8 mouse cellular contexts compared by ENCODE assay signal in genomic region chr10:78752452-78753191, GRCm38 (mm10). TPM values are rescaled to one million over a fixed set of nuclear protein-coding genes. Genes with fewer than 3 reads are reported as not detected.
A peak's percentile ranks its signal among the peaks of the same experiment; 100 is the strongest.
DNase-seq lines count a peak whose midpoint lies in the region; ATAC-seq and TF ChIP-seq lines count a peak whose summit lies in the region.

Gene Ccdc105 (minus strand): TSS chr10:78753065.

- no peaks in the 10 kb centered on the region for H3K4me1 ChIP-seq in liver, adult 2 months (ENCODE audit: control insufficient read depth, insufficient read depth, low read length)
- peaks cover 13% of the 10 kb centered on the region for H3K4me1 ChIP-seq in olfactory bulb, adult 2 months (ENCODE audit: control insufficient read depth, insufficient read depth, low read length)

- peak within 1 kb of the TSS; percentile 24 for H3K9ac ChIP-seq in liver, adult 2 months (ENCODE audit: low read depth, low read length)

- H3K27ac ChIP-seq in liver, adult 2 months (replicated peaks; ENCODE audit: insufficient read depth, low read depth, low read length) = no peak within 1 kb of the TSS
- peak within 1 kb of the TSS; percentile 91 for H3K27ac ChIP-seq in olfactory bulb, adult 2 months (ENCODE audit: insufficient read depth, low read depth, low read length)

- no peak for TF ChIP-seq CTCF in liver, adult 2 months (IDR thresholded peaks at IDR 0.05; ENCODE audit: low read depth, low read length)
- TF ChIP-seq CTCF in olfactory bulb, adult 2 months (IDR thresholded peaks at IDR 0.05; ENCODE audit: insufficient read depth, low read depth, low read length) = no peak

- no peaks in the 10 kb centered on the region for H3K79me2 ChIP-seq in liver, adult 2 months (ENCODE audit: control insufficient read depth, insufficient read depth, low read length)

- peaks cover 6% of the 10 kb centered on the region; the same call in 1 of the 2 replicates for H3K27me3 ChIP-seq in liver, adult 2 months (ENCODE audit: control insufficient read depth, insufficient read depth, low read length)

- peak; percentile 9 for DNase-seq in kidney, adult 18-20 months
- no peak for DNase-seq in kidney, postnatal 25 days
- DNase-seq in embryo, embryonic 10 days (ENCODE audit: low spot score) = peak; percentile 95
- peak; percentile 15 for DNase-seq in gastrocnemius, postnatal 25 days
- DNase-seq in kidney, postnatal 10 days = peak; percentile 59
- no peak for DNase-seq in liver, adult 2 months (ENCODE audit: extremely low read depth, low read depth, low spot score)

- no peak for ATAC-seq in megakaryocyte-erythroid progenitor cell, adult 5-6 weeks (replicated peaks; ENCODE audit: low FRiP score, low TSS enrichment, poor library complexity, severe bottlenecking)

- 3% methylated on average over 61 of the region's 61 CpGs for WGBS in liver, adult 2 months
- under 1% methylated on average over 61 of the region's 61 CpGs for WGBS in olfactory bulb, adult 2 months

- peak within 1 kb of the TSS; percentile 50 for H3K4me3 ChIP-seq in liver, adult 2 months (ENCODE audit: insufficient read depth, low read depth, low read length)
- peak within 1 kb of the TSS; percentile 61 for H3K4me3 ChIP-seq in olfactory bulb, adult 2 months (ENCODE audit: insufficient read depth, low read depth, low read length)

- TF ChIP-seq POLR2A in liver, adult 2 months (IDR thresholded peaks at IDR 0.05; ENCODE audit: extremely low read depth, insufficient read depth, low read length) = no peak
- peak; percentile 94 for TF ChIP-seq POLR2A in olfactory bulb, adult 2 months (IDR thresholded peaks at IDR 0.05; ENCODE audit: insufficient read depth, low read depth, low read length)

- H3K36me3 ChIP-seq in liver, adult 2 months (ENCODE audit: control insufficient read depth, insufficient read depth, low read length) = no peaks in the 10 kb centered on the region

RNA-seq across cellular contexts. Expression of gene Ccdc105, which starts in this region (rescaled TPM):
- total RNA-seq in gastrocnemius, postnatal 25 days (2021) = not detected
- not detected in 2 replicates for total RNA-seq in liver, adult 2 months (2014; rRNA removed)
- not detected in 2 replicates for polyA plus RNA-seq in liver, adult 2 months (2012; rRNA removed)
- not detected in 2 replicates for polyA plus RNA-seq in olfactory bulb, adult 2 months (2012; ENCODE audit: insufficient read depth, insufficient read length, low replicate concordance, missing spikeins)
- not detected in 2 replicates for total RNA-seq in megakaryocyte-erythroid progenitor cell, adult 5-6 weeks (2014; fragmentation: Nextera tagmentation)
- total RNA-seq in megakaryocyte-erythroid progenitor cell, adult 5-6 weeks (2017) = not detected in 2 replicates

Comparison
In these comparisons a context has a peak if more than half of its experiments do, and no peak if none do; other contexts are left out.
1. DNase-seq: peak in kidney, adult 18-20 months (single experiment), embryo, embryonic 10 days (single experiment) and kidney, postnatal 10 days (single experiment); none in kidney, postnatal 25 days (0 of 2) and liver, adult 2 months (single experiment).
2. Peak in DNase-seq in gastrocnemius, postnatal 25 days; RNA of the gene not detected or under 1 TPM.